In genomic region chr16:10374254-10375011, GRCm38 (mm10) we compare ENCODE assay signal across 8 mouse cellular contexts. TPM values are rescaled to one million over a fixed set of nuclear protein-coding genes. Genes with fewer than 3 reads are reported as not detected.
DNase-seq lines count a peak whose midpoint lies in the region; ATAC-seq lines count a peak whose summit lies in the region.

No protein-coding gene starts in this region.

- no peaks in the 10 kb centered on the region for H3K9me3 ChIP-seq in heart, embryonic 10.5 days
- H3K9me3 ChIP-seq in heart, embryonic 14.5 days (ENCODE audit: control insufficient read depth, low read length) = no peaks in the 10 kb centered on the region

- peak; percentile 82 for DNase-seq in heart, embryonic 10.5 days (ENCODE audit: low spot score)
- no peak for DNase-seq in heart, adult 9 months (ENCODE audit: low spot score in 2 of 2)
- peak; percentile 82 for DNase-seq in adrenal gland, postnatal 14 days
- DNase-seq in kidney, postnatal 25 days = peak; percentile 72 to 75
- peak; percentile 59 to 67 for DNase-seq in lung, postnatal 4 days
- peak; percentile 76 for DNase-seq in testis, postnatal 10 days (ENCODE audit: low spot score)
- no peak for DNase-seq in thymus, postnatal 14 days

- H3K4me1 ChIP-seq in heart, embryonic 10.5 days = peaks cover 29% of the 10 kb centered on the region
- H3K4me1 ChIP-seq in heart, embryonic 14.5 days (ENCODE audit: control insufficient read depth in 2 of 2, insufficient read depth in 2 of 2, low read length in 2 of 2) = peaks cover 7 to 9% of the 10 kb centered on the region in 2 experiments

- peak overlapping the region; percentile 62 for H3K4me2 ChIP-seq in heart, embryonic 14.5 days (ENCODE audit: low read length)

- no peaks in the 10 kb centered on the region for H3K36me3 ChIP-seq in heart, embryonic 10.5 days
- no peaks in the 10 kb centered on the region for H3K36me3 ChIP-seq in heart, embryonic 14.5 days (ENCODE audit: control insufficient read depth, insufficient read depth, low read length)

- ATAC-seq in heart, embryonic 14.5 days (ENCODE audit: insufficient number of reproducible peaks, insufficient read depth, low FRiP score, low read depth) = peak; percentile 38; the same call in 1 of the 2 replicates

- peak overlapping the region; percentile 42 for H3K4me3 ChIP-seq in heart, embryonic 10.5 days
- H3K4me3 ChIP-seq in heart, embryonic 14.5 days (ENCODE audit: control insufficient read depth in 1 of 2, insufficient read depth in 1 of 2, low read depth in 1 of 2, low read length in 2 of 2) = peak overlapping the region in 1 of 2 experiments; percentile 6; a peak in 1 of 4 replicates

- H3K9ac ChIP-seq in heart, embryonic 14.5 days (ENCODE audit: low read length) = peak overlapping the region; percentile 34

- peak overlapping the region; percentile 67 for H3K27ac ChIP-seq in heart, embryonic 10.5 days
- no peak overlapping the region for H3K27ac ChIP-seq in heart, embryonic 14.5 days (replicated peaks in 1 of 2; ENCODE audit: control insufficient read depth in 1 of 2, insufficient read depth in 1 of 2, low read depth in 2 of 2, low read length in 2 of 2)

- H3K27me3 ChIP-seq in heart, embryonic 10.5 days (ENCODE audit: insufficient read depth, poor library complexity, severe bottlenecking) = no peaks in the 10 kb centered on the region
- no peaks in the 10 kb centered on the region for H3K27me3 ChIP-seq in heart, embryonic 14.5 days (ENCODE audit: control insufficient read depth, insufficient read depth, low read length)

- 27% methylated on average over 13 of the region's 13 CpGs for WGBS in heart, embryonic 10.5 days
- WGBS in heart, embryonic 14.5 days = 23% methylated on average over 13 of the region's 13 CpGs

RNA-seq across cellular contexts. Expression of gene Tekt5, which starts 20.9 kb away (rescaled TPM):
- 0.11 and 0.23 TPM in 2 replicates for polyA plus RNA-seq in heart, embryonic 10.5 days (2016; fragmentation: Nextera tagmentation; extraction: Ambion mirVana)
- not detected in 2 replicates for total RNA-seq in adrenal gland, postnatal 14 days (2021)
- 0.32 and 0.97 TPM in 2 replicates for polyA plus RNA-seq in heart, embryonic 14.5 days (2014; fragmentation: Nextera tagmentation; extraction: Ambion mirVana)

RNA-seq across cellular contexts. Expression of gene Nubp1, which starts 37.3 kb away (rescaled TPM):
- polyA plus RNA-seq in heart, embryonic 10.5 days (2016; fragmentation: Nextera tagmentation; extraction: Ambion mirVana) = 60.1 and 70.9 TPM in 2 replicates
- total RNA-seq in adrenal gland, postnatal 14 days (2021) = 23.1 and 25.6 TPM in 2 replicates
- polyA plus RNA-seq in heart, embryonic 14.5 days (2014; fragmentation: Nextera tagmentation; extraction: Ambion mirVana) = 33.5 and 33.7 TPM in 2 replicates

Comparison
In these comparisons a context has a peak if more than half of its experiments do, and no peak if none do; other contexts are left out.
1. DNase-seq: peak in heart, embryonic 10.5 days (single experiment), adrenal gland, postnatal 14 days (single experiment), kidney, postnatal 25 days (2 of 2), lung, postnatal 4 days (2 of 2) and testis, postnatal 10 days (single experiment); none in heart, adult 9 months (0 of 2) and thymus, postnatal 14 days (single experiment).